Mouse (Mus musculus) ZHBTc4 (cell line): ENCODE measurements at regions not wholly inside any gene's neighbourhood (a gene's known extent, or its start where the extent isn't known, plus 50 kb on each side); places are given as distances from the start of the nearest gene placed in this dataset.

Experiments used
- DNase-seq: peaks from one replicate; pipeline ENCODE4 v3.0.0-alpha.2; 2011; ENCODE audit warnings: low read depth, low spot score

- no peak for DNase-seq
These were observed 51.3 kb downstream of the Gm21897 start for GRCm38 (mm10) chr16:15368383-15369163.

GRCm38 (mm10) chr16:15372844-15373243 is 55.6 kb downstream of the Gm21897 start:
- DNase-seq: peak; percentile 11

GRCm38 (mm10) chr16:15373961-15374360 is 56.7 kb downstream of the Gm21897 start:
- DNase-seq: no peak

GRCm38 (mm10) chr16:15385557-15386240 is 68.4 kb downstream of the Gm21897 start:
- DNase-seq: no peak

- DNase-seq: no peak
These were observed 69.0 kb downstream of the Gm21897 start for GRCm38 (mm10) chr16:15386241-15386574.

- no peak for DNase-seq
These were observed 72.6 kb downstream of the Gm21897 start for GRCm38 (mm10) chr16:15389892-15390291.

- no peak for DNase-seq
These were observed 113.1 kb downstream of the Gm21897 start for GRCm38 (mm10) chr16:15430352-15430751.

GRCm38 (mm10) chr16:15432681-15433080 is 115.4 kb downstream of the Gm21897 start:
- DNase-seq: no peak

GRCm38 (mm10) chr16:15462856-15463255 is 145.6 kb downstream of the Gm21897 start:
- peak; percentile 54 for DNase-seq

GRCm38 (mm10) chr16:15473875-15474274 is 156.6 kb downstream of the Gm21897 start:
- no peak for DNase-seq

- no peak for DNase-seq
These were observed 161.6 kb downstream of the Gm21897 start for GRCm38 (mm10) chr16:15478876-15479275.

- DNase-seq: no peak
These were observed 174.2 kb downstream of the Gm21897 start for GRCm38 (mm10) chr16:15491328-15491999.

- DNase-seq: no peak
These were observed 176.0 kb downstream of the Gm21897 start for GRCm38 (mm10) chr16:15493236-15493635.
